Mouse (Mus musculus): ENCODE data around the gene Ssr2.

DNA sequence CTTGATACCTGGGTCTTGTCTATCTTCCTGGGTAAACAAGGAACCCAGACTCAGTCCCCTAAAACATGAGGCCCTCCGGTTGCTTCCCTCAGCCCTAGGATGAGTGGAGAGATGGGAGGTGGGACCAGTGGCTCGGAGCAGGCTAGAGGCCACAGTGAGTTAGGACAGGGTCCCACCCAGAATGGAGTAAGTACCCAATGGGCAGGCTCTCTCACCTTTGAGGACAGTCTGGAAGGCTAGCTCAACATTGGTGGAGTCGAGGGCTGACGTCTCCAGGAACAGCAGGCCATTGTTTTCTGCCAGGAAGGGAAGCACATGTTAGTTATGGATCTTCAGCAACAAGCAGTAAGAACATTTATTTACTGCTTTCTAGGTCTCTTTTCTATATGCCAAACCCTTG is 33.2 kb upstream of the Ssr2 start:
- TF ChIP-seq EP300 (IDR thresholded peaks at IDR 0.05; ENCODE audit: insufficient read depth, low read depth, low read length) (no peak), POLR2A (IDR thresholded peaks at IDR 0.05; ENCODE audit: insufficient read depth, low read depth, low read length) (no peak), CTCF (IDR thresholded peaks at IDR 0.05) (no peak)

All from heart, adult 2 months (tissue).